Mouse (Mus musculus) liver, embryonic 16.5 days (tissue): ENCODE results near the gene Tubgcp6. TPM values are rescaled to one million over a fixed set of nuclear protein-coding genes. Genes with fewer than 3 reads are reported as not detected.

ENCODE experiments used
- ATAC-seq: fragments of 200-750 bp; cut with Nextera tagmentation; 2 replicates; pipeline ENCODE4 v1.8.0; 2017; ENCODE audit warnings: low read depth, mild to moderate bottlenecking, moderate number of reproducible peaks, moderate library complexity
- H3K27ac ChIP-seq: fragments of 300-500 bp; sonication (generic); 2 replicates; pipeline ENCODE4 v1.5.1; 2014; ENCODE audit warnings: mild to moderate bottlenecking, low read length
- H3K27me3 ChIP-seq: fragments of 300-500 bp; sonication (generic); 2 replicates; pipeline ENCODE4 v1.6.1; 2014; ENCODE audit warnings: low read depth, low read length, mixed read lengths; ENCODE audit not compliant: control insufficient read depth, insufficient read depth
- H3K36me3 ChIP-seq: fragments of 300-500 bp; sonication (generic); 2 replicates; pipeline ENCODE4 v1.6.1; 2014; ENCODE audit warnings: mild to moderate bottlenecking; ENCODE audit not compliant: control insufficient read depth, insufficient read depth
- H3K4me1 ChIP-seq: fragments of 300-500 bp; sonication (generic); 2 replicates; pipeline ENCODE4 v1.6.1; 2014; ENCODE audit warnings: low read depth, low read length, mixed read lengths; ENCODE audit not compliant: control insufficient read depth
- H3K4me2 ChIP-seq: fragments of 300-500 bp; sonication (generic); 2 replicates; pipeline ENCODE4 v1.6.1; 2014; ENCODE audit warnings: low read depth, low read length, mixed read lengths
- H3K4me3 ChIP-seq: fragments of 300-500 bp; sonication (generic); 2 replicates; pipeline ENCODE4 v1.5.1; 2014; ENCODE audit warnings: low read depth, mild to moderate bottlenecking, low read length
- H3K9ac ChIP-seq: fragments of 300-500 bp; sonication (generic); 2 replicates; pipeline ENCODE4 v1.6.1; 2014; ENCODE audit warnings: low read depth, low read length
- H3K9me3 ChIP-seq: fragments of 300-500 bp; sonication (generic); replicated peaks from 2 replicates; pipeline ENCODE4 v1.6.1; 2016; ENCODE audit warnings: low read length; ENCODE audit not compliant: control insufficient read depth
- WGBS: fragments of 180-500 bp; shearing (Covaris S2); extraction: QIAGEN DNeasy Blood & Tissue Kit; methylation state at CpG from one replicate; pipeline ENCODE4 v1.1.7; 2014; ENCODE audit not compliant: insufficient replicate concordance; 5-methylcytosine and 5-hydroxymethylcytosine counted together
- polyA plus RNA-seq: library from polyadenylated mRNA; unstranded; fragments of >200 nt; fragmentation: Nextera tagmentation; extraction: Ambion mirVana; gene quantifications from 2 replicates; pipeline ENCODE4 v1.2.1, GENCODE M21; 2015

Tubgcp6 gene
- polyA plus RNA-seq, 1 experiment from 2014 or later, result 5.8 TPM

- no peak for ATAC-seq
- Histone ChIP-seq H3K4me3 (no peak overlapping the region), H3K4me1 (peaks cover 9% of the 10 kb centered on the region), H3K36me3 (no peaks in the 10 kb centered on the region), H3K27me3 (peaks cover 85% of the 10 kb centered on the region), H3K9ac (no peak overlapping the region), H3K27ac (no peak overlapping the region), H3K4me2 (peak overlapping the region; percentile 20; the same call in 1 of the 2 replicates), H3K9me3 (no peaks in the 10 kb centered on the region)
- 3% methylated on average over 27 of the region's 27 CpGs for WGBS
These were observed 23.6 kb upstream of the Tubgcp6 start for GRCm38 (mm10) chr15:89146537-89146936.

GRCm38 (mm10) chr15:89145813-89146350 lies 23.0 kb upstream of the Tubgcp6 start:
- Histone ChIP-seq H3K36me3 (no peaks in the 10 kb centered on the region), H3K4me1 (peaks cover 9% of the 10 kb centered on the region), H3K27me3 (peaks cover 90% of the 10 kb centered on the region), H3K4me3 (no peak overlapping the region), H3K27ac (no peak overlapping the region), H3K4me2 (no peak overlapping the region), H3K9ac (no peak overlapping the region), H3K9me3 (no peaks in the 10 kb centered on the region)
- 68% methylated on average over 24 of the region's 24 CpGs for WGBS
- no peak for ATAC-seq

GRCm38 (mm10) chr15:89144965-89145364 lies 22.1 kb upstream of the Tubgcp6 start:
- Histone ChIP-seq H3K9me3 (no peaks in the 10 kb centered on the region), H3K4me3 (no peak overlapping the region), H3K9ac (no peak overlapping the region), H3K4me2 (no peak overlapping the region), H3K4me1 (peaks cover 9% of the 10 kb centered on the region), H3K36me3 (no peaks in the 10 kb centered on the region), H3K27me3 (peaks cover 90% of the 10 kb centered on the region), H3K27ac (no peak overlapping the region)
- 42% methylated on average over 11 of the region's 11 CpGs for WGBS
- no peak for ATAC-seq

- Histone ChIP-seq H3K27ac (no peak overlapping the region), H3K4me3 (no peak overlapping the region), H3K4me1 (peaks cover 2% of the 10 kb centered on the region), H3K9me3 (no peaks in the 10 kb centered on the region), H3K4me2 (no peak overlapping the region), H3K9ac (no peak overlapping the region), H3K27me3 (peaks cover 90% of the 10 kb centered on the region), H3K36me3 (no peaks in the 10 kb centered on the region)
- WGBS, result 47% methylated on average over 2 of the region's 2 CpGs
- ATAC-seq, result no peak
These were observed 20.2 kb upstream of the Tubgcp6 start for GRCm38 (mm10) chr15:89143134-89143533.

- 30% methylated on average over 4 of the region's 4 CpGs for WGBS
- H3K27ac ChIP-seq, result no peak overlapping the region
- H3K4me2 ChIP-seq, result no peak overlapping the region
- H3K9ac ChIP-seq, result no peak overlapping the region
- no peak overlapping the region for H3K4me3 ChIP-seq
- ATAC-seq, result no peak
- H3K9me3 ChIP-seq, result no peaks in the 10 kb centered on the region
- peaks cover 2% of the 10 kb centered on the region for H3K4me1 ChIP-seq
- H3K36me3 ChIP-seq, result no peaks in the 10 kb centered on the region
- H3K27me3 ChIP-seq, result peaks cover 81% of the 10 kb centered on the region
These were observed 19.0 kb upstream of the Tubgcp6 start for GRCm38 (mm10) chr15:89141905-89142304.

- H3K9me3 ChIP-seq, result no peaks in the 10 kb centered on the region
- H3K27ac ChIP-seq, result no peak overlapping the region
- no peak overlapping the region for H3K4me2 ChIP-seq
- no peak overlapping the region for H3K4me3 ChIP-seq
- no peak for ATAC-seq
- 17% methylated on average over 5 of the region's 5 CpGs for WGBS
- H3K27me3 ChIP-seq, result peaks cover 80% of the 10 kb centered on the region
- no peaks in the 10 kb centered on the region for H3K36me3 ChIP-seq
- peaks cover 1% of the 10 kb centered on the region; the same call in 1 of the 2 replicates for H3K4me1 ChIP-seq
- no peak overlapping the region for H3K9ac ChIP-seq
These were observed 18.5 kb upstream of the Tubgcp6 start for GRCm38 (mm10) chr15:89141443-89141842.

- peak within 1 kb of the TSS; percentile 42 for H3K4me3 ChIP-seq
- 0 out of 2 replicates have a peak, but pooled peaks have one; percentile 40 for ATAC-seq
- no peaks in the 10 kb centered on the region for H3K36me3 ChIP-seq
- H3K27ac ChIP-seq, result no peak within 1 kb of the TSS
- WGBS, result 1% methylated on average over 21 of the region's 21 CpGs
- peak within 1 kb of the TSS; percentile 42 for H3K4me2 ChIP-seq
- no peak within 1 kb of the TSS for H3K9ac ChIP-seq
- H3K9me3 ChIP-seq, result no peaks in the 10 kb centered on the region
- no peaks in the 10 kb centered on the region for H3K4me1 ChIP-seq
- H3K27me3 ChIP-seq, result peaks cover 76% of the 10 kb centered on the region
These were observed 17.8 kb upstream of the Tubgcp6 start, which contains the start of gene Mapk12 for GRCm38 (mm10) chr15:89140659-89141252. Gene Mapk12 (minus strand): TSS chr15:89140703.

GRCm38 (mm10) chr15:89140048-89140658 lies 17.2 kb upstream of the Tubgcp6 start:
- ATAC-seq, result no peak
- Histone ChIP-seq H3K4me2 (peak overlapping the region; percentile 42), H3K4me3 (peak overlapping the region; percentile 42), H3K27ac (no peak overlapping the region), H3K36me3 (no peaks in the 10 kb centered on the region), H3K27me3 (peaks cover 70% of the 10 kb centered on the region), H3K9me3 (no peaks in the 10 kb centered on the region), H3K9ac (no peak overlapping the region), H3K4me1 (no peaks in the 10 kb centered on the region)
- WGBS, result 2% methylated on average over 53 of the region's 53 CpGs

GRCm38 (mm10) chr15:89138531-89138930 lies 15.6 kb upstream of the Tubgcp6 start:
- peaks cover 59% of the 10 kb centered on the region for H3K27me3 ChIP-seq
- 61% methylated on average over 6 of the region's 6 CpGs for WGBS
- H3K27ac ChIP-seq, result no peak overlapping the region
- H3K9me3 ChIP-seq, result no peaks in the 10 kb centered on the region
- H3K36me3 ChIP-seq, result no peaks in the 10 kb centered on the region
- no peak overlapping the region for H3K4me2 ChIP-seq
- H3K9ac ChIP-seq, result no peak overlapping the region
- no peaks in the 10 kb centered on the region for H3K4me1 ChIP-seq
- ATAC-seq, result no peak
- H3K4me3 ChIP-seq, result no peak overlapping the region
